Mouse (Mus musculus) olfactory bulb, adult 2 months (tissue): ENCODE results near the gene Gm29289.
"Not testable (repeated sequence)": the region's sequence is repeated elsewhere in the genome, so short reads cannot be mapped to it uniquely, and the experiment has no call there.

ENCODE experiments used
- CTCF ChIP-seq: fragments of 200-500 bp; IDR thresholded peaks from 2 replicates; pipeline ENCODE4 v1.5.1; 2012; ENCODE audit warnings: low read depth, mild to moderate bottlenecking, low read length, moderate library complexity; ENCODE audit not compliant: insufficient read depth
- POLR2A ChIP-seq: fragments of 200-500 bp; IDR thresholded peaks from 2 replicates; pipeline ENCODE4 v1.6.1; 2012; ENCODE audit warnings: mild to moderate bottlenecking, low read depth, low read length, moderate library complexity; ENCODE audit not compliant: insufficient read depth

- TF ChIP-seq CTCF, POLR2A: not testable (repeated sequence)
These were observed at the start of gene Gm29289 for GRCm38 (mm10) chrY:2932282-2932681.
